ENCODE assay signal across 10 mouse cellular contexts in the genomic region with DNA sequence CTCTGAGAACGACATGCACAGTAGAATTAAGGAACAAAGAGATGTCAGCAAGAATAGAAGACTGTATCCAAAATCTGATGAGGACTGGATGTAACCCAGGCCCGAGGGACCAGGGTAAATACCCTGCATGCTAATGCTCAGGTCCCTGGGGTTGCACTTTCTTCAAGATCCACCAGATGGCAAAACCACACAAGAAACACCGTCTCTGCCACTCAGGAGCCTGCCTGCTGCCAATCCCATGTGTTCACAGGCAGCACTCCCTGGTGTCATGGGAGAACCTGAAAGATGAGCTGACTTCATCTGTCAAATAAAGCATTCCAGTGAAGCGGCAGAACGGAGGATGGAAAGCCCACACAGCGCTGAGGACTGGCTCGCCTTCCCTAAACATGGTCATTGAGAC. TPM values are rescaled to one million over a fixed set of nuclear protein-coding genes. Genes with fewer than 3 reads are reported as not detected.
DNase-seq lines count a peak whose midpoint lies in the region; ATAC-seq and TF ChIP-seq lines count a peak whose summit lies in the region.
"Had no signal": no experiment of that assay in that cellular context is flagged by ENCODE, and none has a peak within 500 bp of the region (broad histone marks: within the 10 kb centered on the region; RNA-seq: fewer than 3 reads in every experiment).

No protein-coding gene starts in this region.

- H3K27ac ChIP-seq in ES-E14 (ENCODE audit: insufficient read depth, low read depth, low read length, poor library complexity, severe bottlenecking): no peak overlapping the region
- no peak overlapping the region for H3K27ac ChIP-seq in forebrain, embryonic 14.5 days (ENCODE audit: low read depth, low read length)
- H3K27ac ChIP-seq: liver, embryonic 15.5 days had no signal

- no peaks in the 10 kb centered on the region for H3K27me3 ChIP-seq in forebrain, embryonic 14.5 days (replicated peaks; ENCODE audit: control insufficient read depth, insufficient read depth, low read length)

- H3K4me1 ChIP-seq in ES-E14 (ENCODE audit: control insufficient read depth in 2 of 2, insufficient read depth in 2 of 2, low read length in 2 of 2, poor library complexity in 1 of 2): no peaks in the 10 kb centered on the region
- H3K4me1 ChIP-seq in forebrain, embryonic 14.5 days (ENCODE audit: control insufficient read depth, insufficient read depth, low read length): 0 out of 2 replicates have a peak, but pooled peaks cover 2% of the 10 kb centered on the region
- H3K4me1 ChIP-seq: liver, embryonic 15.5 days had no signal

- no peaks in the 10 kb centered on the region for H3K36me3 ChIP-seq in ES-E14 (ENCODE audit: control insufficient read depth, insufficient read depth, low read length, poor library complexity, severe bottlenecking)
- no peaks in the 10 kb centered on the region for H3K36me3 ChIP-seq in forebrain, embryonic 14.5 days (ENCODE audit: control insufficient read depth, insufficient read depth, low read length)
- H3K36me3 ChIP-seq: liver, embryonic 15.5 days had no signal

- H3K4me2 ChIP-seq in forebrain, embryonic 14.5 days (ENCODE audit: low read length): no peak overlapping the region
- H3K4me2 ChIP-seq: liver, embryonic 15.5 days had no signal

- H3K4me3 ChIP-seq in ES-E14 (ENCODE audit: insufficient read depth in 1 of 2, low read depth in 1 of 2, low read length in 2 of 2, poor library complexity in 1 of 2, severe bottlenecking in 1 of 2): no peak overlapping the region
- H3K4me3 ChIP-seq in forebrain, embryonic 14.5 days (ENCODE audit: low read depth, low read length): no peak overlapping the region
- H3K4me3 ChIP-seq: erythroblast, embryonic 14.5 days; liver, embryonic 15.5 days had no signal

- H3K9me3 ChIP-seq in ES-E14 (ENCODE audit: control insufficient read depth, insufficient read depth, low read depth, low read length): no peaks in the 10 kb centered on the region
- no peaks in the 10 kb centered on the region for H3K9me3 ChIP-seq in forebrain, embryonic 14.5 days (replicated peaks; ENCODE audit: control insufficient read depth, low read length)
- H3K9me3 ChIP-seq: liver, embryonic 15.5 days had no signal

- in situ Hi-C loops in ES-E14 (cut with MboI; ENCODE audit: low sequenced_read_pairs in 2 of 2, unreplicated experiment in 2 of 2): loop anchor here (5.0 to 25.0 kb wide), 2 partner anchors 95 to 210 kb away; a partner anchor contains a TSS

- peak; percentile 85 for ATAC-seq in forebrain, embryonic 14.5 days
- 0 out of 2 replicates have a peak, but pooled peaks have one; percentile 49 for ATAC-seq in megakaryocyte-erythroid progenitor cell, adult 5-6 weeks (replicated peaks; ENCODE audit: low FRiP score, low TSS enrichment, poor library complexity, severe bottlenecking)
- ATAC-seq in activated CD4-positive, CD25-positive, alpha-beta regulatory T cell, adult 4 months: no peak

- WGBS in forebrain, embryonic 14.5 days: 31% methylated on average over 7 of the region's 7 CpGs

- H3K9ac ChIP-seq in ES-E14 (ENCODE audit: insufficient read depth, low read depth, low read length, poor library complexity, severe bottlenecking): no peak overlapping the region
- no peak overlapping the region for H3K9ac ChIP-seq in forebrain, embryonic 14.5 days (ENCODE audit: low read length)
- H3K9ac ChIP-seq: liver, embryonic 15.5 days had no signal

- DNase-seq in adrenal gland, adult 2 months: peak; percentile 34
- DNase-seq in adrenal gland, postnatal 25 days: no peak
- DNase-seq in ES-E14 (ENCODE audit: low read depth, low spot score): no peak
- peak; percentile 92 for DNase-seq in forebrain, embryonic 14.5 days (ENCODE audit: low spot score)
- peak; percentile 62 for DNase-seq in layer of hippocampus, adult 11-12 months (ENCODE audit: low spot score)
- DNase-seq in telencephalon, adult 2 months (ENCODE audit: low read depth, low spot score): peak; percentile 49

TF ChIP-seq in ES-E14, 5 proteins besides CTCF, POLR2A, EP300 and RAD21:
- TF ChIP-seq ZNF384 (IDR thresholded peaks at IDR 0.05; ENCODE audit: low read depth, low read length) (no peak), ZC3H11A (IDR thresholded peaks at IDR 0.05; ENCODE audit: borderline replicate concordance, low read depth, low read length) (peak; percentile 56; the same call in 1 of the 2 replicates)

RNA-seq across cellular contexts. Expression of a gene that starts 21.3 kb away (rescaled TPM):
- not detected for total RNA-seq in adrenal gland, adult 2 months (2021)
- polyA plus RNA-seq in adrenal gland, adult 2 months (2012; rRNA removed): 0.04 TPM in 1 of 2 replicates, not detected in the other
- total RNA-seq in adrenal gland, postnatal 25 days (2021): not detected in 2 replicates
- total RNA-seq in ES-E14 (2012; rRNA removed): not detected in 2 replicates
- 0.07 and 0.55 TPM in 2 replicates for polyA plus RNA-seq in forebrain, embryonic 14.5 days (2014; fragmentation: Nextera tagmentation; extraction: Ambion mirVana)
- not detected in 2 replicates for total RNA-seq in megakaryocyte-erythroid progenitor cell, adult 5-6 weeks (2014; fragmentation: Nextera tagmentation)
- not detected in 2 replicates for total RNA-seq in megakaryocyte-erythroid progenitor cell, adult 5-6 weeks (2017)
- not detected for polyA plus RNA-seq in activated CD4-positive, CD25-positive, alpha-beta regulatory T cell, adult 4 months (2017; shearing (Covaris generic))
- polyA plus RNA-seq: erythroblast, embryonic 14.5 days had no signal

Comparison
In these comparisons a context has a peak if more than half of its experiments do, and no peak if none do; other contexts are left out.
1. DNase-seq: peak in adrenal gland, adult 2 months (single experiment), forebrain, embryonic 14.5 days (single experiment), layer of hippocampus, adult 11-12 months (single experiment) and telencephalon, adult 2 months (single experiment); none in adrenal gland, postnatal 25 days (single experiment) and ES-E14 (single experiment).